Mouse (Mus musculus) forebrain, embryonic 10.5 days (tissue): ENCODE measurements around the gene Tpcn2. TPM values are rescaled to one million over a fixed set of nuclear protein-coding genes. Genes with fewer than 3 reads are reported as not detected.

Source experiments
- DNase-seq: peaks from one replicate; pipeline ENCODE4 v3.0.0-alpha.2; 2017; ENCODE audit warnings: low spot score; ENCODE audit errors: extremely low spot score
- H3K27ac ChIP-seq: fragments of 300-500 bp; sonication (generic); 2 replicates; pipeline ENCODE4 v1.5.1; 2016; ENCODE audit warnings: mild to moderate bottlenecking
- H3K27me3 ChIP-seq: fragments of 300-500 bp; sonication (generic); 2 replicates; pipeline ENCODE4 v1.6.1; 2016; ENCODE audit warnings: mild to moderate bottlenecking; ENCODE audit not compliant: poor library complexity, severe bottlenecking
- H3K36me3 ChIP-seq: fragments of 300-500 bp; sonication (generic); replicated peaks from 2 replicates; pipeline ENCODE4 v1.6.1; 2016; ENCODE audit warnings: mild to moderate bottlenecking, moderate library complexity
- H3K4me1 ChIP-seq: fragments of 300-500 bp; sonication (generic); 2 replicates; pipeline ENCODE4 v1.6.1; 2016
- H3K4me3 ChIP-seq: fragments of 300-500 bp; sonication (generic); 2 replicates; pipeline ENCODE4 v1.5.1; 2016; ENCODE audit warnings: mild to moderate bottlenecking, moderate library complexity
- H3K9me3 ChIP-seq: fragments of 300-500 bp; sonication (generic); 2 replicates; pipeline ENCODE4 v1.6.1; 2016; ENCODE audit warnings: mild to moderate bottlenecking, moderate library complexity
- WGBS: fragments of 180-500 bp; shearing (Covaris S2); methylation state at CpG from one replicate; pipeline ENCODE4 v1.1.7; 2016; 5-methylcytosine and 5-hydroxymethylcytosine counted together
- polyA plus RNA-seq: library from polyadenylated mRNA; unstranded; fragments of >200 nt; fragmentation: Nextera tagmentation; extraction: Ambion mirVana; gene quantifications from 2 replicates; pipeline ENCODE4 v1.2.1, GENCODE M21; 2016

The Tpcn2 gene
- polyA plus RNA-seq, 1 experiment from 2014 or later: 5.9 TPM

GRCm38 (mm10) chr7:145292726-145293125 is 8.9 kb upstream of the Tpcn2 start:
- no peaks in the 10 kb centered on the region for H3K27me3 ChIP-seq
- peaks cover 8% of the 10 kb centered on the region; the same call in 1 of the 2 replicates for H3K4me1 ChIP-seq
- H3K4me3 ChIP-seq: no peak overlapping the region
- no peaks in the 10 kb centered on the region for H3K36me3 ChIP-seq
- no peak overlapping the region for H3K27ac ChIP-seq
- DNase-seq: no peak
- WGBS: 66% methylated on average over 2 of the region's 2 CpGs
- H3K9me3 ChIP-seq: no peaks in the 10 kb centered on the region

GRCm38 (mm10) chr7:145291847-145292246 is 8.0 kb upstream of the Tpcn2 start:
- H3K4me3 ChIP-seq: no peak overlapping the region
- WGBS: 91% methylated on average over 2 of the region's 2 CpGs
- H3K27ac ChIP-seq: no peak overlapping the region
- H3K9me3 ChIP-seq: no peaks in the 10 kb centered on the region
- no peaks in the 10 kb centered on the region for H3K27me3 ChIP-seq
- no peak for DNase-seq
- no peaks in the 10 kb centered on the region for H3K36me3 ChIP-seq
- H3K4me1 ChIP-seq: peaks cover 8% of the 10 kb centered on the region; the same call in 1 of the 2 replicates

DNA sequence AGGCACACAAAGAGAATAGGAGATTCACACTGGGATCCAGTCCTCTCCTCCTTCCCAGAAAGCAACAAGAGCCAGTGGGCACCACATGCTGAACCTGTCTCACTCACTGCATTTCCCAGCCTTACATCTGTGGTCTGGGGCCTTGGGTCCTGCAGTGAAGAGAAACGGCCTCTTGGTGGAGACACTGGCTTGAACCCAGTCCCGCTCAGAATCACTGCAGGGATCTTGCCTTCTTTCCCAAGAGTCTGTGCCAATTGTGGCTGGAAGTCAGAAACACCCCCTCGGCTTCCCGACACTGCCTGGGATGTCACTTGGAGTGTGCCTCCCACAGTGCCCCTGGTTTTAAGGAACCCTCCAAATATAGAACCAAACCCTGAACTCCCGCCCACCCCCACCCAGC is 5.5 kb upstream of the Tpcn2 start:
- Histone ChIP-seq H3K9me3 (no peaks in the 10 kb centered on the region), H3K4me1 (peaks cover 9% of the 10 kb centered on the region), H3K4me3 (no peak overlapping the region), H3K36me3 (no peaks in the 10 kb centered on the region), H3K27me3 (no peaks in the 10 kb centered on the region), H3K27ac (no peak overlapping the region)
- DNase-seq: peak; percentile 49
- WGBS: 18% methylated on average over 5 of the region's 5 CpGs

GRCm38 (mm10) chr7:145287410-145287809 is 3.6 kb upstream of the Tpcn2 start:
- DNase-seq: no peak
- H3K27ac ChIP-seq: no peak overlapping the region
- no peaks in the 10 kb centered on the region for H3K9me3 ChIP-seq
- 90% methylated on average over 6 of the region's 6 CpGs for WGBS
- H3K27me3 ChIP-seq: no peaks in the 10 kb centered on the region
- H3K4me1 ChIP-seq: peaks cover 28% of the 10 kb centered on the region
- no peaks in the 10 kb centered on the region for H3K36me3 ChIP-seq
- no peak overlapping the region for H3K4me3 ChIP-seq

- H3K4me3 ChIP-seq: no peak overlapping the region
- no peak for DNase-seq
- peaks cover 41% of the 10 kb centered on the region for H3K4me1 ChIP-seq
- WGBS: 85% methylated on average over 4 of the region's 4 CpGs
- H3K27me3 ChIP-seq: no peaks in the 10 kb centered on the region
- no peaks in the 10 kb centered on the region for H3K9me3 ChIP-seq
- H3K36me3 ChIP-seq: no peaks in the 10 kb centered on the region
- no peak overlapping the region for H3K27ac ChIP-seq
Measured at GRCm38 (mm10) chr7:145285476-145285875, 1.7 kb upstream of the Tpcn2 start.

DNA sequence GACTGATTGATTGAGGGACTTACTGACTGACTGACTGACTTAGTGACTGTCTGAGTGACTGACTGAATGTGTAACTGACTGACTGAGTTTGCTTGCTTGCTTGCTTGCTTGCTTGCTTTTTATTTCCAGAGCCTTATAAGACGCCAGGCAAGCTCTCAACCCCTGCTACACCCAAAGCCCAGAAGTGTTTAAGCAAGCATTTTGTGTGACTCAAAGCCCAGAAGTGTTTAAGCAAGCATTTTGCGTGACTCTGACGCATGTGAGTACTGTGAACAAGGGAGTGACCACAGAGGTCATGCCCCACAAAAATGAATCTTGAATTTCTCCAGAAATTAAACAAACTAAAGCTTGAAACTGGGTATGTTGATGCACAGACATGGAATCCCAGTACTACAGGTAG is 482 bp upstream of the Tpcn2 start:
- peaks cover 10% of the 10 kb centered on the region for H3K36me3 ChIP-seq
- peak overlapping the region; percentile 22; the same call in 1 of the 2 replicates for H3K27ac ChIP-seq
- no peaks in the 10 kb centered on the region for H3K9me3 ChIP-seq
- peak overlapping the region; percentile 61 for H3K4me3 ChIP-seq
- no peaks in the 10 kb centered on the region for H3K27me3 ChIP-seq
- peaks cover 38% of the 10 kb centered on the region for H3K4me1 ChIP-seq
- WGBS: 66% methylated on average over 3 of the region's 3 CpGs
- no peak for DNase-seq

DNA sequence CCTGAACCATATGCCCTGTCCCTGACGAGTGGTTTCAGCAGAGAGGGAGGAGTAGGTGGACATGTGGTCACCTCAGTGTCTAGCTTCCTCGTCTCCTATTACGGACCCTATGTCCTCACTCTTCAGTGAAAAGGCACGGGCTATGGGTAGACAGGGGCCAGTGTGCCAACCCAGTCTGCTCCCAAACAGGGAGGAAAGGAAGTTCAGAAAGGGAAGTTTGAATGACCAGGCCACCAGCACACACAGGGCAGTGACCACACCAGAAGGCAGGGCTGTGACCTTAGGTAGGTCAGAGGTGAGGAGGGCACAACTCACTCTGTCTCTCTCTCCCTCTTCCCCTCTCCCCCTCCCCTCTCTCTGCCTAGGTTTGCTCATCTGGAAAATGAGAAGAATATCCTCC is 770 bp downstream of the Tpcn2 start:
- DNase-seq: no peak
- H3K4me3 ChIP-seq: peak overlapping the region; percentile 61
- 58% methylated on average over 4 of the region's 4 CpGs for WGBS
- peak overlapping the region; percentile 83 for H3K27ac ChIP-seq
- peaks cover 33% of the 10 kb centered on the region for H3K4me1 ChIP-seq
- H3K9me3 ChIP-seq: no peaks in the 10 kb centered on the region
- H3K36me3 ChIP-seq: peaks cover 22% of the 10 kb centered on the region
- no peaks in the 10 kb centered on the region for H3K27me3 ChIP-seq

DNA sequence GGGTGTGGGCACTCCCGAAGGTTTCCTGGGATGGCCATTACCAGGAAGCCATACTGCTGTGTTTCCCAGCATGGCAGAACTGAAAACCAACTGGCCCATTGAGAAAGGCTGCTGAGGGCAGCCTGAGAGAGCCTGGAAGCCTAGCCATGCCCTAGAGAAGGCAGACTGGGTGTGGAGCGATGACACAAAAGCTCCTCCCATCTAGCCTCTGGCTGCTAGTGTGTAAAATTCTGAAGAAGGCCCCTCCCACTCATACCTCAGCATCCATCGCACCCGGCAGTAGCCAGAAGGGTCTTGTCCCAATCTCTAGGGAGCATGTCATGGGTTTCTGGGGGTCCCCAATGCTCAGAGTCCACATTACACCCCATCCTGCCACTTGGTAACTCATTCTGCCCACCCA is 2.4 kb downstream of the Tpcn2 start:
- Histone ChIP-seq H3K27me3 (no peaks in the 10 kb centered on the region), H3K27ac (no peak overlapping the region), H3K36me3 (peaks cover 38% of the 10 kb centered on the region), H3K9me3 (no peaks in the 10 kb centered on the region), H3K4me1 (peaks cover 33% of the 10 kb centered on the region), H3K4me3 (no peak overlapping the region)
- DNase-seq: no peak
- 85% methylated on average over 4 of the region's 4 CpGs for WGBS

DNA sequence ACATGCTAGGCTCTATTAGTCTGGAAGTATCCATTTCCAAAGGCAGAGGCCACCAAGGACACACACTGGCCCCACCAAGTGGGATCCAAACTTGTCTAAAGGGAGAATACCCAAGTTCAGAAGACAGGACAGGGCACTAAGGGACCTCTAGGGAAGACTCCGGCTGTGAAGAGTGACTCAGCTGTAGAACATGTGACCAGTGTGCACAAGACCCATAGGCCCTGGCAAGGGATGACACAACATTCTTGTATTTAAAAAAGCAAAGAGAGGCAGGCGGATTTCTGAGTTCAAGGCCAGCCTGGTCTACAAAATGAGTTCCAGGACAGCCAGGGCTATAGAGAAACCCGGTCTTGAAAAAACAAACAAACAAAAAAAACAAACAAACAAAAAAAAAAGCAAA is 8.3 kb downstream of the Tpcn2 start:
- H3K4me3 ChIP-seq: no peak overlapping the region
- WGBS: 86% methylated on average over 3 of the region's 3 CpGs
- peaks cover 87% of the 10 kb centered on the region for H3K36me3 ChIP-seq
- DNase-seq: no peak
- no peak overlapping the region for H3K27ac ChIP-seq
- no peaks in the 10 kb centered on the region for H3K27me3 ChIP-seq
- H3K9me3 ChIP-seq: peaks cover 6% of the 10 kb centered on the region; the same call in 1 of the 2 replicates
- no peaks in the 10 kb centered on the region for H3K4me1 ChIP-seq

DNA sequence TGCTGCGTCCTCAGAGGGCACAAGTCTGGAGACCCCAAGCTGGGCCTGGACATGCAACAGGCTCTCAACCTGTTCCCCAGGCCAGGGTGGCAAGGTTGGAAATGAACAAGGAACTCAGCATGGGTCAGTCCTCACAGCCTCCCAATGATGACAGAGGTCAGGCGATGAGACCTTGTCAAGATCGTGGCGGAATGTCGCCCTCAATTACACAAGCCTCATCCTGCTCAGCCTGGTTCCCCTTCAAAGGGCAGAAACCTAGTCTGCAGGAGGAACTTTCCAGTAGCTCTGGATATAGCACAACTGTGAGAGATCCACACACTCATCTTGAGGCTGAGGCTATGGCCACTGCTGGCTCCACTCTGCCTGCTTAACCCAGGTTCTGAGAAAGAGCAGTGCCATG is 12.9 kb downstream of the Tpcn2 start:
- WGBS: 94% methylated on average over 5 of the region's 5 CpGs
- Histone ChIP-seq H3K9me3 (peaks cover 6% of the 10 kb centered on the region; the same call in 1 of the 2 replicates), H3K4me3 (no peak overlapping the region), H3K27me3 (no peaks in the 10 kb centered on the region), H3K27ac (no peak overlapping the region), H3K4me1 (no peaks in the 10 kb centered on the region), H3K36me3 (peaks cover 86% of the 10 kb centered on the region)
- no peak for DNase-seq

GRCm38 (mm10) chr7:145268890-145269289 is 14.9 kb downstream of the Tpcn2 start:
- Histone ChIP-seq H3K27ac (no peak overlapping the region), H3K4me1 (no peaks in the 10 kb centered on the region), H3K36me3 (peaks cover 70% of the 10 kb centered on the region), H3K9me3 (peaks cover 6% of the 10 kb centered on the region; the same call in 1 of the 2 replicates), H3K27me3 (no peaks in the 10 kb centered on the region), H3K4me3 (no peak overlapping the region)
- WGBS: 95% methylated on average over 7 of the region's 7 CpGs
- no peak for DNase-seq

DNA sequence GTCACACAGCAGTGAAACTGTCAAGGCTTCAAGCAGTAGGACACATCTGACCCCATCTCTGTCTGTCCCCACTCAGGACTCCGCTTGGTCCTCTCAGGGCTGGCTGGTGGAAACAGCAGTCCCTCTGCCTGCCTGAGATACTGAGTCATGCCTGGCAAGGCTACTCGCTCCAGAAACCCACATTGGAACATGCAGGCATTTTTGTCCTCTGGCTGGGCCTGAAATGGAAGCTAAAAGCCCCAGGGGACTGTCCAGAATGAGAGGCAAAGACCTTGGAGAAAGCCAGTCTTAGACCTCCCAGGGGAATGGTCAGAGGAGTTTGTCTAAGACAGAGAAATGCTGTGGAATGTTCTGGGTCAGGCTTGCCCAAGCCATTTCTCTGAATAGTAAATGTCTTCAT is 17.8 kb downstream of the Tpcn2 start:
- WGBS: 91% methylated on average over 2 of the region's 2 CpGs
- no peaks in the 10 kb centered on the region for H3K27me3 ChIP-seq
- H3K9me3 ChIP-seq: no peaks in the 10 kb centered on the region
- no peak overlapping the region for H3K4me3 ChIP-seq
- no peak for DNase-seq
- H3K4me1 ChIP-seq: no peaks in the 10 kb centered on the region
- H3K36me3 ChIP-seq: peaks cover 53% of the 10 kb centered on the region
- H3K27ac ChIP-seq: no peak overlapping the region

DNA sequence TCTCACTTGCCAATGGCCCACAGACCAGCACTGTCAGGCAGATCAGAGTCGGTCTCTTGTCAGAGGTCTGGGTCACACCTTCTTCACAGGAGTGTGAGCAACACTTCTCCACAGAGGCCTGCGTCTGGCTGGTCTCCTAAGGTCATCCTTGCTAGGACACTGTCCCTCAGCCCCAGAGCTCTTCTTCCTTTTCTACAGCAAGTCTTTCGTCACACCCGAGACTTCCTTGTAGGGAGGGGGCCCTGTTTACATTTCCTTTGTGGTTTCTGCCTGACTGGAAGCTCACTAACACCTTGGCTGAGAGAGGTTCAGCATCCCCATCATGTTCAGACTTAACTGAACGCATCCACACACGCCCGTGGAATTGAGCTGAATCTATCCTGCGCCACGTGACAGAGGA is 19.6 kb downstream of the Tpcn2 start:
- no peaks in the 10 kb centered on the region for H3K27me3 ChIP-seq
- H3K9me3 ChIP-seq: no peaks in the 10 kb centered on the region
- no peaks in the 10 kb centered on the region for H3K4me1 ChIP-seq
- peaks cover 39% of the 10 kb centered on the region for H3K36me3 ChIP-seq
- 90% methylated on average over 9 of the region's 9 CpGs for WGBS
- H3K4me3 ChIP-seq: no peak overlapping the region
- DNase-seq: no peak
- H3K27ac ChIP-seq: no peak overlapping the region

DNA sequence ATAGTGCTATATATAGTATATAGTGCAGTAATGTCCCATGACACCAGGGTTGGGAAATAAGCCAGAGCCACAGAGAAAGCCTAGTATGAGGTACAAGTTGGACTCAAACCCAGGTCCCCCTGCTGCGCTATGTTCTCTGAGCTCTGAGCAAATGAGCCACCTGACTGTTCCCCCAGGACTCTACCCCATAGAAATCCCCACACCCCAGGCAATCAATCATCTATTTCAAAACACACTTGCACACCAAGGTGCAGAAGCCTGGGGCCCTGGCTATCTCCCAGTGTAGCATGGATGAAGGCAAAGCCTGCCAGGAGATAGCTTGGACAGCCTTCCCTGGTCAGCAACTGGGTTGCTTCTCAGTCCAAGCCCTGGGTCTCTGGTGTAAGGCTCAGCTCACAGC is 27.7 kb downstream of the Tpcn2 start:
- Histone ChIP-seq H3K27ac (no peak overlapping the region), H3K9me3 (no peaks in the 10 kb centered on the region), H3K4me3 (no peak overlapping the region), H3K36me3 (peaks cover 21% of the 10 kb centered on the region; the same call in 1 of the 2 replicates), H3K27me3 (no peaks in the 10 kb centered on the region), H3K4me1 (peaks cover 11% of the 10 kb centered on the region)
- no peak for DNase-seq
- 96% methylated on average over 1 of the region's 1 CpGs for WGBS
